Mouse (Mus musculus) T-helper 1 cell (primary cell): ENCODE results near the gene Olfr1360.

ENCODE experiments used
- in situ Hi-C: fragments of 300-600 bp; cut with MboI, MseI; formaldehyde crosslinking; loops from one replicate; pipeline ENCODE4 v1.15.1; 2025; ENCODE audit warnings: high pct_unique_total_duplicates

Olfr1360 gene

DNA sequence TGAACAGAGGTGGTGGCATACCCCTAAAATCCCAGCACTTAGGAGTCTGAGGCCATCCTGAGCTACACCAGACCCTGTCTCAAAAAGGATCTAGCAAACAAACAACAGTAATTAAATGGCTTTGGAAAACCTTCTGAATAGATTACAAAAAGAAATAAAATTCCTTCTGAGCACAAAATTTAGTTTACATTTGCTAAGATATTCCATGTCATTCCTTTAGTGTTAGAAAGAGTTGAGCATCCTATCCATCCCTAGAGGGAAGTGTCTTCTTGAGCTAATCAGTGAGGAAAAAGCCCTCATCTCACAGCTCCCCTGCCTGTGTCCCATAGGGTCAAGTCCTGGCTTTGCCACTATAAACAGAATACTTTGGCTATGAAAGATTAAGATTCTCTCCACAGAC lies 20.6 kb upstream of the Olfr1360 start, which contains the start of gene Olfr1359:
TSS of gene Olfr1359 (plus strand) at position 301 of the 400 bp plus-strand sequence.
- in situ Hi-C loops = no loop called here

DNA sequence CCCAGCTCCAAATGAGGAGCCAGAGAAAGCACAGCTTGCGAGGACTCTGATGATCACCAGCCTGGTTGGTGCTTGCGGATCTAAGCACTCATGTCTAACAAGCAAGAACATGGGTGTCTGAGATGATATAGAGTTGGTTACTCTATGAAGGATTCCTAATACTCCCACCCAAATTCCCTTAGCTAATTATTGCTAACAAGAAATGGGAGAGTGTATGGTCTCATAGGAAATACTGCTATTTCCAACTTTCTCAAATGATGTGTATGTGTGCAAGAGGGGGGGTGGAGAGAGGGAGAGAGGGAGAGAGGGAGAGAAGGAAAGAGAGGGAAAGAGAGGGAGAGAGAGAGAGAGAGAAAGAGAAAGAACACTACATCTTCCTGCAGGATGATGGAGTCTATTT lies 13.9 kb downstream of the Olfr1360 start, which contains the start of gene Olfr1361:
TSS of gene Olfr1361 (minus strand) at position 101 of the 400 bp plus-strand sequence.
- in situ Hi-C loops = no loop called here

DNA sequence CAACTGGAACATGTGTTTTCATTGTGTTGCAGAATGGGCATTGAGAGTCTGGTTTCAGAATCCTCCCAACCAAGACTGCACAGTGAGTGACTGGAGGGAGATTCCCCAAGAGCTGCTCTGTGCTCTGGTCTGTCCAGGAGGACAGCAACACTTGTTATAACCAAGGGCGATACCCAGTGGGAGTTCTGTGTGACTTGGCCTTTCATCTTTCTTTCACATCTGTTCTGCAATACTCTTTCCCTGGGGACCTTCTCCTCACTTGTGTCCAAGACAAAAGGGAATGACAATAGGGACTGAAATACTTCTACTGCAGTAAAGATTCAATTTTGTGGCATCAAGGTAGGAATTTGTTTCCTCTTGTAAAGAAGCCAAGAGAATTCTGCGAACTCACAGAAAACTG lies 34.8 kb downstream of the Olfr1360 start, which contains the start of gene Olfr11:
TSS of gene Olfr11 (minus strand) at position 101 of the 400 bp plus-strand sequence.
- in situ Hi-C loops = no loop called here
